Mouse (Mus musculus): ENCODE measurements at regions not wholly inside any gene's neighbourhood (a gene's known extent, or its start where the extent isn't known, plus 50 kb on each side); places are given as distances from the start of the nearest gene placed in this dataset.

GRCm38 (mm10) chr13:101373581-101374189, 394.3 kb downstream of the Pik3r1 start:
- Histone ChIP-seq H3K4me1 (no peaks in the 10 kb centered on the region), H3K27ac (no peak overlapping the region), H3K4me3 (no peak overlapping the region), H3K27me3 (replicated peaks) (no peaks in the 10 kb centered on the region), H3K9me3 (no peaks in the 10 kb centered on the region), H3K9ac (no peak overlapping the region), H3K4me2 (replicated peaks) (no peak overlapping the region), H3K36me3 (no peaks in the 10 kb centered on the region)
- whole genome bisulfite sequencing: 90% methylated on average over 5 of the region's 5 CpGs
- no peak for ATAC-seq (ENCODE audit: low FRiP score, low read depth)

GRCm38 (mm10) chr13:101371906-101372305, 396.1 kb downstream of the Pik3r1 start:
- Histone ChIP-seq H3K4me2 (replicated peaks) (no peak overlapping the region), H3K4me1 (no peaks in the 10 kb centered on the region), H3K9me3 (no peaks in the 10 kb centered on the region), H3K4me3 (no peak overlapping the region), H3K36me3 (no peaks in the 10 kb centered on the region), H3K27ac (no peak overlapping the region), H3K27me3 (replicated peaks) (no peaks in the 10 kb centered on the region), H3K9ac (no peak overlapping the region)
- ATAC-seq (ENCODE audit: low FRiP score, low read depth): no peak
- 92% methylated on average over 1 of the region's 1 CpGs for WGBS

GRCm38 (mm10) chr13:101368170-101368569, 399.8 kb downstream of the Pik3r1 start:
- WGBS: 86% methylated on average over 5 of the region's 5 CpGs
- Histone ChIP-seq H3K27ac (no peak overlapping the region), H3K4me3 (no peak overlapping the region), H3K9ac (no peak overlapping the region), H3K36me3 (no peaks in the 10 kb centered on the region), H3K4me1 (no peaks in the 10 kb centered on the region), H3K9me3 (no peaks in the 10 kb centered on the region), H3K27me3 (replicated peaks) (no peaks in the 10 kb centered on the region), H3K4me2 (replicated peaks) (no peak overlapping the region)
- no peak for ATAC-seq (ENCODE audit: low FRiP score, low read depth)

GRCm38 (mm10) chr13:101355363-101355762, 412.7 kb downstream of the Pik3r1 start:
- H3K27me3 ChIP-seq (replicated peaks): no peaks in the 10 kb centered on the region
- 92% methylated on average over 3 of the region's 3 CpGs for WGBS
- no peak overlapping the region for H3K4me2 ChIP-seq (replicated peaks)
- no peak overlapping the region for H3K4me3 ChIP-seq
- no peak for ATAC-seq (ENCODE audit: low FRiP score, low read depth)
- H3K9me3 ChIP-seq: no peaks in the 10 kb centered on the region
- H3K4me1 ChIP-seq: no peaks in the 10 kb centered on the region
- H3K27ac ChIP-seq: no peak overlapping the region
- no peak overlapping the region for H3K9ac ChIP-seq
- no peaks in the 10 kb centered on the region for H3K36me3 ChIP-seq

GRCm38 (mm10) chr13:101351123-101351522, 416.9 kb downstream of the Pik3r1 start:
- no peak overlapping the region for H3K4me3 ChIP-seq
- no peaks in the 10 kb centered on the region for H3K4me1 ChIP-seq
- H3K27ac ChIP-seq: no peak overlapping the region
- H3K4me2 ChIP-seq (replicated peaks): no peak overlapping the region
- H3K27me3 ChIP-seq (replicated peaks): no peaks in the 10 kb centered on the region
- ATAC-seq (ENCODE audit: low FRiP score, low read depth): no peak
- H3K9me3 ChIP-seq: no peaks in the 10 kb centered on the region
- H3K9ac ChIP-seq: no peak overlapping the region
- WGBS: 82% methylated on average over 4 of the region's 4 CpGs
- H3K36me3 ChIP-seq: no peaks in the 10 kb centered on the region

GRCm38 (mm10) chr13:101349354-101349753, 418.7 kb downstream of the Pik3r1 start:
- Histone ChIP-seq H3K4me3 (no peak overlapping the region), H3K4me2 (replicated peaks) (no peak overlapping the region), H3K4me1 (no peaks in the 10 kb centered on the region), H3K27me3 (replicated peaks) (no peaks in the 10 kb centered on the region), H3K9ac (no peak overlapping the region), H3K36me3 (no peaks in the 10 kb centered on the region), H3K9me3 (no peaks in the 10 kb centered on the region), H3K27ac (no peak overlapping the region)
- 96% methylated on average over 2 of the region's 2 CpGs for WGBS
- ATAC-seq (ENCODE audit: low FRiP score, low read depth): no peak

GRCm38 (mm10) chr13:101338280-101338872, 429.6 kb downstream of the Pik3r1 start:
- H3K27me3 ChIP-seq (replicated peaks): no peaks in the 10 kb centered on the region

GRCm38 (mm10) chr13:101318621-101319020, 449.4 kb downstream of the Pik3r1 start:
- Histone ChIP-seq H3K27ac (no peak overlapping the region), H3K9ac (no peak overlapping the region), H3K9me3 (no peaks in the 10 kb centered on the region), H3K36me3 (no peaks in the 10 kb centered on the region), H3K4me1 (no peaks in the 10 kb centered on the region), H3K4me3 (no peak overlapping the region), H3K4me2 (replicated peaks) (no peak overlapping the region), H3K27me3 (replicated peaks) (no peaks in the 10 kb centered on the region)
- WGBS: 42% methylated on average over 4 of the region's 4 CpGs
- ATAC-seq (ENCODE audit: low FRiP score, low read depth): no peak

More at GRCm38 (mm10) chr13:101338280-101338872, 429.6 kb downstream of the Pik3r1 start:
- no peak for ATAC-seq (ENCODE audit: low FRiP score, low read depth)
- Histone ChIP-seq H3K36me3 (no peaks in the 10 kb centered on the region), H3K9ac (no peak overlapping the region), H3K4me1 (no peaks in the 10 kb centered on the region), H3K9me3 (no peaks in the 10 kb centered on the region), H3K27ac (no peak overlapping the region), H3K4me3 (no peak overlapping the region), H3K4me2 (replicated peaks) (no peak overlapping the region)
- 88% methylated on average over 3 of the region's 3 CpGs for WGBS

- Histone ChIP-seq H3K4me3 (no peak overlapping the region), H3K27ac (no peak overlapping the region), H3K4me1 (no peaks in the 10 kb centered on the region), H3K4me2 (replicated peaks) (no peak overlapping the region), H3K36me3 (no peaks in the 10 kb centered on the region), H3K9ac (no peak overlapping the region), H3K9me3 (no peaks in the 10 kb centered on the region), H3K27me3 (replicated peaks) (no peaks in the 10 kb centered on the region)
- no peak for ATAC-seq (ENCODE audit: low FRiP score, low read depth)
- WGBS: 79% methylated on average over 4 of the region's 4 CpGs
Observed at GRCm38 (mm10) chr13:101316336-101316735, 451.7 kb downstream of the Pik3r1 start.

- Histone ChIP-seq H3K9me3 (no peaks in the 10 kb centered on the region), H3K4me2 (replicated peaks) (no peak overlapping the region), H3K4me3 (no peak overlapping the region), H3K27ac (no peak overlapping the region), H3K27me3 (replicated peaks) (no peaks in the 10 kb centered on the region), H3K36me3 (no peaks in the 10 kb centered on the region), H3K4me1 (no peaks in the 10 kb centered on the region), H3K9ac (no peak overlapping the region)
- ATAC-seq (ENCODE audit: low FRiP score, low read depth): no peak
Observed at GRCm38 (mm10) chr13:101314040-101314439, 454.0 kb downstream of the Pik3r1 start.

- no peaks in the 10 kb centered on the region for H3K4me1 ChIP-seq
- no peaks in the 10 kb centered on the region for H3K27me3 ChIP-seq (replicated peaks)
- no peak overlapping the region for H3K4me3 ChIP-seq
- H3K9ac ChIP-seq: no peak overlapping the region
- no peak overlapping the region for H3K27ac ChIP-seq
- no peak overlapping the region for H3K4me2 ChIP-seq (replicated peaks)
- WGBS: 76% methylated on average over 3 of the region's 3 CpGs
- no peaks in the 10 kb centered on the region for H3K9me3 ChIP-seq
- H3K36me3 ChIP-seq: no peaks in the 10 kb centered on the region
- ATAC-seq (ENCODE audit: low FRiP score, low read depth): no peak
Observed at GRCm38 (mm10) chr13:101311634-101312314, 456.2 kb downstream of the Pik3r1 start.

- Histone ChIP-seq H3K9me3 (no peaks in the 10 kb centered on the region), H3K27ac (no peak overlapping the region), H3K36me3 (no peaks in the 10 kb centered on the region), H3K4me3 (no peak overlapping the region), H3K4me2 (replicated peaks) (no peak overlapping the region), H3K4me1 (no peaks in the 10 kb centered on the region), H3K9ac (no peak overlapping the region), H3K27me3 (replicated peaks) (no peaks in the 10 kb centered on the region)
- WGBS: 92% methylated on average over 5 of the region's 5 CpGs
- ATAC-seq (ENCODE audit: low FRiP score, low read depth): no peak
Observed at GRCm38 (mm10) chr13:101308724-101309123, 459.3 kb downstream of the Pik3r1 start.

All from neural tube, embryonic 12.5 days (tissue).